Mouse (Mus musculus) macrophage (primary cell): ENCODE results near the gene Runx2. TPM values are rescaled to one million over a fixed set of nuclear protein-coding genes. Genes with fewer than 3 reads are reported as not detected.

Source experiments
- H3K27ac ChIP-seq: fragments of 350-480 bp; formaldehyde crosslinking; 2 replicates; pipeline ENCODE4 v1.9.0; 2021
- H3K36me3 ChIP-seq: fragments of 350-480 bp; formaldehyde crosslinking; 2 replicates; pipeline ENCODE4 v1.9.0; 2021; ENCODE audit errors: inconsistent target
- H3K4me3 ChIP-seq: fragments of 350-480 bp; formaldehyde crosslinking; 2 replicates; pipeline ENCODE4 v1.9.0; 2021; ENCODE audit errors: inconsistent target
- H3K79me2 ChIP-seq: fragments of 350-480 bp; formaldehyde crosslinking; 2 replicates; pipeline ENCODE4 v1.9.0; 2021; ENCODE audit errors: inconsistent target
- WGBS: methylation state at CpG from one replicate; pipeline ENCODE4 v1.1.7; 2026; ENCODE audit warnings: inconsistent platforms; ENCODE audit not compliant: missing documents; 5-methylcytosine and 5-hydroxymethylcytosine counted together
- polyA plus RNA-seq: library from polyadenylated mRNA; stranded (reverse); fragments of 250-400 nt; gene quantifications from 3 replicates; pipeline ENCODE4 v1.2.4, GENCODE M21; 2018; ENCODE audit warnings: inconsistent platforms

Runx2 gene
- polyA plus RNA-seq, 1 experiment from 2014 or later = 2.8 TPM

DNA sequence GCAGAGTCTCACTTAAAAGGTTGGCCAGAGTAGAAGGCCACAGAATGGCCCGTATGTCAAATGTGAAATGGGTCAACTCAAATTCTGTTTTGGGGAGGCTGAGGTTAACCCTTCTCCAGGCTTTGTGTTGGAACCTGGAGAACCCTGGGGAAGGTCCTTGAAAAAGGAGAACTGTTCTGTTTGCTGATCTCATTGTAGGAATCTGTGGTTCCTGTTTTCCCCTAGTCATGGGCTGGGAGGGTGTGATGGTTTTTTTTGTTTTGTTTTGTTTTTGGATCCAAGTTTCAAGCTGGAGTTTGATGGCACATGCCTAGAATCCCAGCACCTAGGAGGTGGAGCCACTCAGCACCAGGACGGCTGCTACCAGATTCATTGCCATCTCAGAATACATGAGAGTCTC is 31.5 kb downstream of the Runx2 start:
- no peaks in the 10 kb centered on the region for H3K36me3 ChIP-seq
- H3K79me2 ChIP-seq = no peaks in the 10 kb centered on the region; the same call in 1 of the 2 replicates
- H3K4me3 ChIP-seq = no peak overlapping the region
- H3K27ac ChIP-seq = peak overlapping the region; percentile 28
- WGBS = 19% methylated on average over 2 of the region's 2 CpGs

DNA sequence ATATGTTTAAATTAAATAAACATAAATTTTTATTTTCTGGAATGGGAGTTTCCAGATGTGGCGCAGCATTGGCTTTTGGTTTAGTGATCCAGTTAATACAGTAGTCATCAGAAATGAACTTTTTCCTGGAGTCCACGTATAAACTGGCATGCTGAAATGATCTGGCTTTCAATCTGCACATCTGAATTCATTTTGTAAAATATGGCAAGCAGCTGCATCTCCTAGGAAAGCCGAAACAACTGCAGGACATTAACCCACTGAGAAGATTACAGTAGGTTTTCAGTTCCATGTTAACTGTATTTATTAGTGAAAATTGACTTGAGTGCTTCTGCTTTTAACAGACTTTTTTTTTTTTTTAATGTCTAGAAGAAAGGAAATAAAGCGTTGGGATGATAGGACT is 32.2 kb downstream of the Runx2 start:
- H3K79me2 ChIP-seq = no peaks in the 10 kb centered on the region; the same call in 1 of the 2 replicates
- H3K36me3 ChIP-seq = no peaks in the 10 kb centered on the region
- H3K4me3 ChIP-seq = no peak overlapping the region
- no peak overlapping the region for H3K27ac ChIP-seq
- 90% methylated on average over 4 of the region's 4 CpGs for WGBS

- no peak overlapping the region for H3K27ac ChIP-seq
- no peaks in the 10 kb centered on the region; the same call in 1 of the 2 replicates for H3K79me2 ChIP-seq
- 82% methylated on average over 2 of the region's 4 CpGs for WGBS
- H3K36me3 ChIP-seq = no peaks in the 10 kb centered on the region
- H3K4me3 ChIP-seq = no peak overlapping the region
Measured at GRCm38 (mm10) chr17:44780353-44780752, 34.2 kb downstream of the Runx2 start.

- Histone ChIP-seq H3K36me3 (no peaks in the 10 kb centered on the region), H3K4me3 (peak overlapping the region; percentile 53), H3K27ac (peak overlapping the region; percentile 67), H3K79me2 (no peaks in the 10 kb centered on the region)
- WGBS = 72% methylated on average over 5 of the region's 5 CpGs
Measured at GRCm38 (mm10) chr17:44778141-44778540, 36.5 kb downstream of the Runx2 start.

GRCm38 (mm10) chr17:44777337-44777804 is 37.2 kb downstream of the Runx2 start:
- Histone ChIP-seq H3K4me3 (peak overlapping the region; percentile 53), H3K36me3 (no peaks in the 10 kb centered on the region), H3K27ac (peak overlapping the region; percentile 67), H3K79me2 (no peaks in the 10 kb centered on the region)
- WGBS = 2% methylated on average over 35 of the region's 35 CpGs

DNA sequence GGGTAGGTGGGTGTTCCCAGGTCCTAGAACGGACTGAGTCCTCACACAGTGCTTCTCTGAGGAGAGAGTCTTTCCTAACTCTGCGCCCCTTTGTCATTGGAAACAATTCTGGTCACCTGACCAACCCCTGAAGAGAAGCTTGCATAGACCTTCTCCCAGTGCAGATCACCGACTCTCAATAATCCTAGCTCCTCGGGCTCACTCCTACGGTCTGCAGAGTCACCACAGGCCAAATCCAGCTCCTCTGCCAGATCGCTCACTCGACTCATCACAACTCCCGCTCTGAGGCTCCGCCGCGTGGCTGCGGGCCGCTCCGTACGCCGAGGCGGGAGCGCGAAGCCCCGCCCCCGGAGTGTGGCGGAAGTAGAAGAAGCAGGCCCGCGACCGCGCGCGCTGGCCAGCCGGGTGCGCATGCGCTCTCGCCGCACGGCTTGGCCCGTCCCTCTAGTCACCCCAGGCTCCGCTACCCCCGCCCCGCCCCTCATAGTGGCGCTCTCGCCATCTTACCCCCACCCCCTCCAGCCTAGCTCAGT is 37.8 kb downstream of the Runx2 start, which contains the start of gene Supt3:
Supt3 (plus strand) TSS at position 415 of the 533 bp plus-strand sequence.
- H3K79me2 ChIP-seq = no peaks in the 10 kb centered on the region
- H3K27ac ChIP-seq = peak within 1 kb of the TSS; percentile 67
- peak within 1 kb of the TSS; percentile 53 for H3K4me3 ChIP-seq
- H3K36me3 ChIP-seq = no peaks in the 10 kb centered on the region
- WGBS = 2% methylated on average over 36 of the region's 40 CpGs

- Histone ChIP-seq H3K4me3 (no peak overlapping the region), H3K79me2 (no peaks in the 10 kb centered on the region), H3K27ac (no peak overlapping the region), H3K36me3 (no peaks in the 10 kb centered on the region)
- 100% methylated on average over 1 of the region's 2 CpGs for WGBS
Measured at GRCm38 (mm10) chr17:44772576-44772975, 42.0 kb downstream of the Runx2 start.

DNA sequence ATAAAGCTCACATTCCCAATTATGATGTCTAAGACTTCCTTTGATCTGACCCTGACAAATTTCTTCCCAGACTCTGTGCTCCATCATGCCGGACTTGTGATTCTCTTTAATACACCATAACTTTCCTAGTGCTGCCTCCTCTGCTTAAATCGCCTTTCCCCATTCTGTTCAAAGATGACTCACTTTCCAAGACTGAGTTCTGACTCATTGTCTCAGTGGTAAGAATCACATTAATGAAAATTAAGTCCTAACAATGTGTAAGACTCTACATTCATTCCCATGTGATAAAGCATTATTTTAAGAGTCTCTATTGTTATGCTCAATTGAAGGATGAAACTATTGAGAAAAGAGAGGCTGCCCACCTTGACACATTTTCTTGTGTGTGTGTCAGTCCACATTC is 43.7 kb downstream of the Runx2 start:
- Histone ChIP-seq H3K79me2 (no peaks in the 10 kb centered on the region), H3K27ac (no peak overlapping the region), H3K4me3 (no peak overlapping the region), H3K36me3 (no peaks in the 10 kb centered on the region)
- 100% methylated on average over 2 of the region's 2 CpGs for WGBS

GRCm38 (mm10) chr17:44768522-44768921 is 46.1 kb downstream of the Runx2 start:
- WGBS = 97% methylated on average over 5 of the region's 5 CpGs
- Histone ChIP-seq H3K79me2 (no peaks in the 10 kb centered on the region), H3K36me3 (no peaks in the 10 kb centered on the region)

GRCm38 (mm10) chr17:44767375-44767774 is 47.2 kb downstream of the Runx2 start:
- 91% methylated on average over 1 of the region's 1 CpGs for WGBS
- no peak overlapping the region for H3K4me3 ChIP-seq
- no peaks in the 10 kb centered on the region for H3K79me2 ChIP-seq
- H3K27ac ChIP-seq = no peak overlapping the region
- no peaks in the 10 kb centered on the region for H3K36me3 ChIP-seq

More at GRCm38 (mm10) chr17:44768522-44768921, 46.1 kb downstream of the Runx2 start:
- Histone ChIP-seq H3K27ac (no peak overlapping the region), H3K4me3 (no peak overlapping the region)

GRCm38 (mm10) chr17:44766975-44767374 is 47.6 kb downstream of the Runx2 start:
- Histone ChIP-seq H3K79me2 (no peaks in the 10 kb centered on the region), H3K36me3 (no peaks in the 10 kb centered on the region), H3K4me3 (no peak overlapping the region), H3K27ac (no peak overlapping the region)
- WGBS = 87% methylated on average over 2 of the region's 2 CpGs

GRCm38 (mm10) chr17:44766318-44766717 is 48.3 kb downstream of the Runx2 start:
- Histone ChIP-seq H3K27ac (no peak overlapping the region), H3K79me2 (no peaks in the 10 kb centered on the region), H3K36me3 (no peaks in the 10 kb centered on the region), H3K4me3 (no peak overlapping the region)
- WGBS = 95% methylated on average over 11 of the region's 11 CpGs

DNA sequence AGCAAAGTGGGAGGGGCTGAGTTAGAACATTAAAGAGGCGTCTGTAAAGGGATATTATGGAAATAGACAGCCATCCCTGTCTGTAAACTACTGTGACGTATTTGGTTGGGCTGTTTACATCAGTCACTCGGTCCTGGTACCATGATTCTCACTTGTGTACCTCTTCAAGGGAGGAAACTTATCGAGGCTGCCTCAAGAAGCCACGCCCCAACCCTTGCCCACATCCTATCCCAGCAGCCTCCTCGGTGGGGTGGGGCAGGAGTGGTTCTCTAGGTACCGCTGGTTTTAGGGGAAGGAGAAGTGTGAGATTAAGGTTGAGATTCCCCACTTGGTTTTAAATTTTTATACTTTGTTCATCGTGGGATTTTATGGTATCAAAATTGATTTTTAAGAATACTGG is 69.2 kb downstream of the Runx2 start:
- no peaks in the 10 kb centered on the region for H3K79me2 ChIP-seq
- 67% methylated on average over 8 of the region's 8 CpGs for WGBS
- no peak overlapping the region for H3K4me3 ChIP-seq
- no peaks in the 10 kb centered on the region for H3K36me3 ChIP-seq
- H3K27ac ChIP-seq = no peak overlapping the region

GRCm38 (mm10) chr17:44743780-44744179 is 70.8 kb downstream of the Runx2 start:
- Histone ChIP-seq H3K4me3 (no peak overlapping the region), H3K79me2 (no peaks in the 10 kb centered on the region), H3K36me3 (no peaks in the 10 kb centered on the region), H3K27ac (no peak overlapping the region)
- WGBS = 90% methylated on average over 3 of the region's 3 CpGs

GRCm38 (mm10) chr17:44742246-44742645 is 72.4 kb downstream of the Runx2 start:
- Histone ChIP-seq H3K27ac (no peak overlapping the region), H3K79me2 (no peaks in the 10 kb centered on the region), H3K36me3 (no peaks in the 10 kb centered on the region), H3K4me3 (no peak overlapping the region)
- WGBS = 96% methylated on average over 9 of the region's 9 CpGs
